Mouse (Mus musculus): Measurements from ENCODE around the gene BC049730. TPM values are rescaled to one million over a fixed set of nuclear protein-coding genes. Genes with fewer than 3 reads are reported as not detected.
"Not testable (repeated sequence)": the region's sequence is repeated elsewhere in the genome, so short reads cannot be mapped to it uniquely, and the experiment has no call there.

The BC049730 gene
- polyA plus RNA-seq, 1 experiment from 2014 or later = not detected

DNA sequence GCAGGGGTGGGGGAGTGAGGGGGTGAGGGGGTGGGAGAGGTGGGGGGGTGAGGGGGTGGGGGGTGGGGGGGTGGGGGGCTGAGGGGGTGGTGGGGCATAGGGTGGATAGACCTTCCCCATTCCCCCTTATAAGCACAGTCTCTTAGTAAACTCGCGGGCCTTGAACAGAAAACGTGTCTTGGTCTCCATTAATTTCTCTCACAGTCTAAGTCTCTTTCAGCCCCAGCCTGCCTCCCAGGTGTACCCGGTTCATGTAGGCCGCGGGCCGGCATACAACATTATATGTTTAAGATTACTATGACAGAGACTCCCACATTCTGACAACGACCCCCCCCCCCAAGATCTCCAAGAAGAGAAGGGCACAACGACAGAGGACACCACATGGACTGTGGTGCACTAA lies 6.2 kb upstream of the BC049730 start:
- H3K9me3 ChIP-seq; H3K4me3 ChIP-seq (replicated peaks); H3K4me1 ChIP-seq; H3K27me3 ChIP-seq (replicated peaks); H3K36me3 ChIP-seq; H3K9ac ChIP-seq; H3K4me2 ChIP-seq; ATAC-seq (ENCODE audit: insufficient read depth, low FRiP score, low read depth); H3K27ac ChIP-seq: not testable (repeated sequence)
- 60% methylated on average over 9 of the region's 9 CpGs for WGBS

DNA sequence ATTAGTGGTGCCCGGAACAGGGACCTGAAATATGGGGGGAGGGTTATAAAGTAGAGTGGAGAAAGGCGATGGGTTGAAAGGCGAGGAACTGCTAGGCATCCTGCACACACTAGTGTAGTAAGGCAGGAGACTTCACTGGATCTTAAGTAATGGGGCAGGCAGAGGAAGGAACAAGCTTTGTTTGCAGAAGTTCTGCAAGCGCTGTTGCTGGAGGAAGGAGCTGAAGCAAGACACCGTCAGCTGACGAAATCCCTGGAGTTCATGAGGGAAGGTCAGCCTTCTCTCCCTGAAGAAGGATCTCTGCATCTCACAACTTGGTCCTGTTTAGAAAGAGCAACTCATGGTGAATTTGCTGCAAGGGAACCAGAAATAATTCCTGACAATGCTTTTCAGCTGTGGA lies 6.0 kb downstream of the BC049730 start:
- H3K9me3 ChIP-seq = no peaks in the 10 kb centered on the region
- no peak overlapping the region for H3K9ac ChIP-seq
- no peaks in the 10 kb centered on the region for H3K4me1 ChIP-seq
- no peak overlapping the region for H3K27ac ChIP-seq
- no peak overlapping the region for H3K4me2 ChIP-seq
- no peak overlapping the region for H3K4me3 ChIP-seq (replicated peaks)
- no peak for ATAC-seq (ENCODE audit: insufficient read depth, low FRiP score, low read depth)
- WGBS = 50% methylated on average over 6 of the region's 6 CpGs
- no peaks in the 10 kb centered on the region for H3K36me3 ChIP-seq
- H3K27me3 ChIP-seq (replicated peaks) = no peaks in the 10 kb centered on the region

GRCm38 (mm10) chr7:24726808-24727207 lies 17.8 kb downstream of the BC049730 start, which contains the start of gene Gm4763:
Gm4763 (minus strand) TSS chr7:24726908.
- H3K27me3 ChIP-seq (replicated peaks); H3K9ac ChIP-seq; ATAC-seq (ENCODE audit: insufficient read depth, low FRiP score, low read depth); H3K27ac ChIP-seq; H3K4me3 ChIP-seq (replicated peaks); H3K9me3 ChIP-seq; H3K36me3 ChIP-seq; H3K4me2 ChIP-seq; H3K4me1 ChIP-seq: not testable (repeated sequence)
- WGBS = 84% methylated on average over 11 of the region's 11 CpGs

DNA sequence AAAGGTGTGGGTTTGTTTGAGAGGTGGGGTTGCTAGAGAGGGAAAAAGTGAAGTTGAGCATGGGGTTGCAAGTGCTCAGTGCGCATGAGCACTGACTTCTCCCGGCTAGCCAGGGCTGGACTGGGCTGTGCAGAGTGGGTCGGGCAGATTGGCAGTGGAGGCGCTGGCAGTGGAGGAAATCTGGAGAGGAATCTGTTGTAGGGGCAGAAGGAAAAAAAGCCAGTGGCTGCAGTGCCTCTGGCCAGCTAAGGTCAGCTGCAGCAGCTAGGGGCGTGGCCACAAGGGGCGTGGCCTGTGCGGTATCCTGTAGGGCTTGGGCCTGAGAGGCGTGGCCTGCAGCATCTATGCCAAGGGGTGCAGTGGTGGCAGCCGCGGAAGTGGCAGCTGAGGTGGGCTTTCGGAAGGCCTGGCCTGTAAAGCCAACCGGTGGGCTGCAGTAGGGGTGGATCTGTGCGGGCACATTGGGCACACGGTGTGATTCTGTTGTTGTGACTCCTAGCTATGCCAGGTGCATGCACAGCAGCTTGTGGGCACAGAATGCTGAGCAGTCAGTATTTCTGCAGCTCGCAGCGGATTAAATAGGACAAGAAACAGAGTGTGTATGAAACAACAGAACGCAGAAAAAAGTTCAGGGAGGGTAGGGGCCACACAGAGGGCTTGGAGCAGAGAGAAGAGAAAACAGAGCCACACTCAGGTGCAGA lies 27.1 kb downstream of the BC049730 start:
- no peaks in the 10 kb centered on the region for H3K9me3 ChIP-seq
- ATAC-seq (ENCODE audit: insufficient read depth, low FRiP score, low read depth) = no peak; the same call in 1 of the 2 replicates
- H3K27me3 ChIP-seq (replicated peaks) = no peaks in the 10 kb centered on the region
- H3K4me2 ChIP-seq = peak overlapping the region; percentile 24; the same call in 1 of the 2 replicates
- WGBS = 14% methylated on average over 17 of the region's 17 CpGs
- no peak overlapping the region for H3K27ac ChIP-seq
- H3K4me1 ChIP-seq = 0 out of 2 replicates have a peak, but pooled peaks cover 7% of the 10 kb centered on the region
- no peak overlapping the region for H3K4me3 ChIP-seq (replicated peaks)
- no peak overlapping the region for H3K9ac ChIP-seq
- H3K36me3 ChIP-seq = no peaks in the 10 kb centered on the region

DNA sequence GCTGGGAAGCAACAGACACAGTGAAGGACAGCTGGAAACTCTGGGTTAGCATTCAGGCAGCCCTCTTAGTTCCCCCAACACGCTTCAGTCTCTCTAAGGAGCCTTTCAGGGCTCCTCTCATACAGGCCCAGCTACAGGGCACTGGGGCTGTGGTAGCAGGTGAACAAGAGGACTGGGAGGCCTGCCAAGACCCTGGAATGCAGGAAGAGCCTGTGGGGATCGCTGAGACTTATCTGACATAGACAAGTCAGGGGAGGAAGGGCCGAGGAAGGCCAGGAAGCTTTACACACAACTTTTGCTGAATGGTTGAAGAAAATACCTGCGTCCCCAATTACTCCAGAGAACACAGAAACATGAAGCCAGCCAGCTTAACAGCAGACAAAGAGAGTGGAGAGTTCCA lies 41.7 kb downstream of the BC049730 start:
- Histone ChIP-seq H3K9ac (no peak overlapping the region), H3K36me3 (no peaks in the 10 kb centered on the region), H3K4me2 (no peak overlapping the region), H3K27me3 (replicated peaks) (no peaks in the 10 kb centered on the region), H3K9me3 (no peaks in the 10 kb centered on the region), H3K4me1 (no peaks in the 10 kb centered on the region), H3K27ac (no peak overlapping the region), H3K4me3 (replicated peaks) (no peak overlapping the region)
- ATAC-seq (ENCODE audit: insufficient read depth, low FRiP score, low read depth) = no peak
- 39% methylated on average over 4 of the region's 4 CpGs for WGBS

DNA sequence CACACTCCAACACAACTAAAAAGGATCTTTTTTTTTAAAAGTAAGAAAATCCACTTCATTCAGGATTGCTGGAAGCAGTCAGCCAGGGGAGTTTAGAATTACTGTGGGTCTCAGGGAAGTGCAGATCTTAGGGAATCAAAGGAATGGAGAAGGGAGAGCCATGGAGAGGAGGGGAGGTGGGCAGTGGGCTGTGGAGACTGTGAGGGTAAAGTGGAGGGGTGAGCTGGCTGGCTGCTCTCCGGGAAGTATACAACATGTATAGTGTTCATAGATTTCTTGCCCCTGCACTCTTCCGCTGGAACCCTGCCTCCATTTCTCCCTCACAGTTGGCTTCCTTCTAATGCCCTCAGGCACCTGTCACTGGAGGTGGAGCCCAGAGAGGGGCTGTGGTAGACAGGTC lies 42.6 kb downstream of the BC049730 start:
- Histone ChIP-seq H3K36me3 (no peaks in the 10 kb centered on the region), H3K9me3 (no peaks in the 10 kb centered on the region), H3K4me3 (replicated peaks) (no peak overlapping the region), H3K4me2 (no peak overlapping the region), H3K27ac (no peak overlapping the region), H3K27me3 (replicated peaks) (no peaks in the 10 kb centered on the region), H3K9ac (no peak overlapping the region), H3K4me1 (no peaks in the 10 kb centered on the region)
- ATAC-seq (ENCODE audit: insufficient read depth, low FRiP score, low read depth) = no peak
- 91% methylated on average over 2 of the region's 2 CpGs for WGBS

GRCm38 (mm10) chr7:24753476-24753875 lies 44.4 kb downstream of the BC049730 start:
- Histone ChIP-seq H3K4me3 (replicated peaks) (no peak overlapping the region), H3K27me3 (replicated peaks) (no peaks in the 10 kb centered on the region), H3K9ac (no peak overlapping the region), H3K27ac (no peak overlapping the region), H3K9me3 (no peaks in the 10 kb centered on the region), H3K36me3 (no peaks in the 10 kb centered on the region), H3K4me2 (no peak overlapping the region), H3K4me1 (no peaks in the 10 kb centered on the region)
- WGBS = 70% methylated on average over 5 of the region's 5 CpGs
- no peak for ATAC-seq (ENCODE audit: insufficient read depth, low FRiP score, low read depth)

GRCm38 (mm10) chr7:24758520-24758919 lies 49.5 kb downstream of the BC049730 start:
- Histone ChIP-seq H3K27ac (no peak overlapping the region), H3K4me1 (no peaks in the 10 kb centered on the region), H3K4me2 (no peak overlapping the region), H3K9me3 (no peaks in the 10 kb centered on the region), H3K4me3 (replicated peaks) (no peak overlapping the region), H3K9ac (no peak overlapping the region), H3K36me3 (no peaks in the 10 kb centered on the region), H3K27me3 (replicated peaks) (no peaks in the 10 kb centered on the region)
- ATAC-seq (ENCODE audit: insufficient read depth, low FRiP score, low read depth) = no peak
- 63% methylated on average over 1 of the region's 1 CpGs for WGBS

- Histone ChIP-seq H3K27ac (no peak within 1 kb of the TSS), H3K4me1 (no peaks in the 10 kb centered on the region), H3K9me3 (no peaks in the 10 kb centered on the region), H3K4me2 (no peak within 1 kb of the TSS), H3K4me3 (replicated peaks) (no peak within 1 kb of the TSS), H3K36me3 (no peaks in the 10 kb centered on the region), H3K9ac (no peak within 1 kb of the TSS), H3K27me3 (replicated peaks) (no peaks in the 10 kb centered on the region)
- no peak for ATAC-seq (ENCODE audit: insufficient read depth, low FRiP score, low read depth)
- 61% methylated on average over 6 of the region's 6 CpGs for WGBS
Measured at GRCm38 (mm10) chr7:24760211-24760610, 51.2 kb downstream of the BC049730 start, which contains the start of gene Cd177. Cd177 (minus strand) TSS chr7:24760311.

- Histone ChIP-seq H3K4me1 (no peaks in the 10 kb centered on the region), H3K9me3 (no peaks in the 10 kb centered on the region), H3K36me3 (no peaks in the 10 kb centered on the region), H3K9ac (no peak overlapping the region), H3K27me3 (replicated peaks) (no peaks in the 10 kb centered on the region), H3K27ac (no peak overlapping the region), H3K4me2 (no peak overlapping the region), H3K4me3 (replicated peaks) (no peak overlapping the region)
- no peak for ATAC-seq (ENCODE audit: insufficient read depth, low FRiP score, low read depth)
- WGBS = 69% methylated on average over 6 of the region's 6 CpGs
Measured at GRCm38 (mm10) chr7:24761161-24761560, 52.1 kb downstream of the BC049730 start.

GRCm38 (mm10) chr7:24762574-24762973 lies 53.5 kb downstream of the BC049730 start:
- H3K4me2 ChIP-seq = no peak overlapping the region
- ATAC-seq (ENCODE audit: insufficient read depth, low FRiP score, low read depth) = no peak
- no peaks in the 10 kb centered on the region for H3K9me3 ChIP-seq
- no peaks in the 10 kb centered on the region for H3K36me3 ChIP-seq
- H3K4me1 ChIP-seq = no peaks in the 10 kb centered on the region
- H3K27me3 ChIP-seq (replicated peaks) = no peaks in the 10 kb centered on the region
- WGBS = 71% methylated on average over 8 of the region's 8 CpGs
- no peak overlapping the region for H3K9ac ChIP-seq
- no peak overlapping the region for H3K4me3 ChIP-seq (replicated peaks)
- no peak overlapping the region for H3K27ac ChIP-seq
